Mouse (Mus musculus) adrenal gland, postnatal 14 days (tissue): ENCODE measurements around the gene Traf3. TPM values are rescaled to one million over a fixed set of nuclear protein-coding genes. Genes with fewer than 3 reads are reported as not detected.

Experiments
- DNase-seq: peaks from one replicate; pipeline ENCODE4 v3.0.0; 2021; ENCODE audit warnings: mixed read lengths
- total RNA-seq: library from RNA; stranded (reverse); gene quantifications from 2 replicates; pipeline ENCODE4 v1.2.3, GENCODE M21; 2021

Gene Traf3
- total RNA-seq, 1 experiment from 2014 or later, result 19.3 TPM

DNA sequence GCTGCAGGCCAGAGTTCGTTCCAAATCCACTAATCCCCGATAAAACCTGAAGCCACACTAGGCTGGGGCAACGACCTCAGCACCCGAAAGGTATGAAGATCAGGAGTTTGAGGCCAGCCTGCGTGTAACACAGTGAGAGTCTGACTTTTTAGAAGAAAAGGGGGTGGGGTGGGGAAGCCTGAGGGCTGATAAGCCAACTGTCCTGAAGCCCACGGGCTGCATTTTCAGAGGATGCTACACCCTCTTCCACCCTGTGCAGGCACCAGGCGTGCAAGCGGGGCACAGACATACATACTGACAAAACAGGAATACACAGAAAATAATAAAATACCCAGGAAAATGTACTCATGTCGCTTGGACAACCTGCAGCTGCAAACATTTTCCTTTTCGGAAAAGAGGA is 145.6 kb downstream of the Traf3 start:
- no peak for DNase-seq

DNA sequence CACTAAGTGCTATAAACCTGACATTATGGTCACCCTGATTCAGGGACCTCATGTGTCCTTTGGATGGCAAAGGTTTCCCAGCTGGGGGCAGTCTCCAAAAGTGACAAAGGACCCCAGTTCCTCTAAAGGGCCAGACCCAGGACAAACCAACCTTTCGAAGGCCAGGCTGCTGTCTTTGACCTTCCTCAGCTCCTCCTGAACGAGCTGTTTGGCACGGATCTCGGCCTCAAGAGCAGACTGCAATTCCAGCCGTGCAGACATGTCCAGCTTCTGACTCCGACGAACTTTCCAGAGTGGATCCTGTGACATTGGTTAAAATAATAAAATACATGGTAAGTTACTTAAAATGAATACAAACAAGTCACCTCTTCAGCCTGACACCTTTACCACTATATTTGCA is 148.1 kb downstream of the Traf3 start:
- DNase-seq, result no peak

Other genes starting within 250 kb of the Traf3 start
- gene Ankrd9, start 187.3 kb upstream of the Traf3 start, total RNA-seq, result 52.5 and 55.7 TPM in 2 replicates
- 46.4 and 48.0 TPM in 2 replicates for gene Rcor1, start 127.0 kb upstream of the Traf3 start, total RNA-seq
- not detected in 2 replicates for gene 4930595D18Rik, start 18.1 kb downstream of the Traf3 start, total RNA-seq
- gene Amn, start 104.7 kb downstream of the Traf3 start, total RNA-seq, result not detected in 2 replicates
- gene Cdc42bpb, start 211.3 kb downstream of the Traf3 start, total RNA-seq, result 133 and 149 TPM in 2 replicates
- gene Lbhd2, start 240.4 kb downstream of the Traf3 start, total RNA-seq, result 0.56 and 0.79 TPM in 2 replicates